Mouse (Mus musculus): ENCODE data around the gene Ntm. TPM values are rescaled to one million over a fixed set of nuclear protein-coding genes. Genes with fewer than 3 reads are reported as not detected.
A peak's percentile ranks its signal among the peaks of the same experiment; 100 is the strongest.

Ntm gene
- polyA plus RNA-seq, 1 experiment from 2014 or later, result 51.8 TPM

DNA sequence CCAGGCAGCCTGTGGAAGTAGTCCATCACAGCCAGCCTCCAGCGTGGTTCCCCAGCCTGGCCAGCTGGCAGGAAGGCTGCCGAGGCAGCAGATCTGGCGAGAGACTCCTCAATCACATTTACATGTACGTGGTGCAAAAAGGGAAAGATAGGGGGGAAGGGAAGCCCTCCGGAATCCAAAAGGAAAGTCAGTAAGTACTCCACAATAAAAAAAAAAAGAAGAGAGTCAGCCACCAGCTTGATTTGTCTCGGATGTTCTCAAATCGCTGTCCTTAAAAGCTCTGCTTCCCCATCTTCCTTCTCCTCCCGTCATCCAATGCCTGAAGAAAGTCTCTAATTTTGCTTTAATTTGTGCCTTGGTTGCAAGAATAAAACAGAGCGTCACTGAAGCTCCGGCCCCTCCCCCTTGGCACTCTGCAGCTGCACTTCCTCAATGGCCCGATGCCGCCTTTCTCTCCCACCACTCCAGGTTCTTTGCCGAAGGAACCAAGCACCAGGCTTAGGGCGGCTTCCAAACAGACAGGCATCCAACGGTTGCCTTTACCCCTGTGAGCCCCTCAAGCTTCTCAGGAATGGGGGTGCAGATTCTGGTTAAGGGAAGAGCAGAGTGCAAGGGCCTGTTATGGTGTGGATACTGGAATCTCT is 212.4 kb downstream of the Ntm start:
- H3K27ac ChIP-seq (ENCODE audit: poor library complexity, severe bottlenecking), result no peak overlapping the region
- peaks cover 12% of the 10 kb centered on the region for H3K4me1 ChIP-seq (replicated peaks)
- peak overlapping the region; percentile 70 for H3K4me2 ChIP-seq
- H3K4me3 ChIP-seq, result peak overlapping the region; percentile 37
- H3K9me3 ChIP-seq (replicated peaks), result peaks cover under 1% of the 10 kb centered on the region; the same call in 1 of the 2 replicates
- no peak overlapping the region; the same call in 1 of the 2 replicates for H3K9ac ChIP-seq
- no peaks in the 10 kb centered on the region for H3K36me3 ChIP-seq
- no peak for ATAC-seq (ENCODE audit: insufficient number of reproducible peaks, low FRiP score)
- no peaks in the 10 kb centered on the region for H3K27me3 ChIP-seq (replicated peaks)
- 19% methylated on average over 15 of the region's 15 CpGs for WGBS

DNA sequence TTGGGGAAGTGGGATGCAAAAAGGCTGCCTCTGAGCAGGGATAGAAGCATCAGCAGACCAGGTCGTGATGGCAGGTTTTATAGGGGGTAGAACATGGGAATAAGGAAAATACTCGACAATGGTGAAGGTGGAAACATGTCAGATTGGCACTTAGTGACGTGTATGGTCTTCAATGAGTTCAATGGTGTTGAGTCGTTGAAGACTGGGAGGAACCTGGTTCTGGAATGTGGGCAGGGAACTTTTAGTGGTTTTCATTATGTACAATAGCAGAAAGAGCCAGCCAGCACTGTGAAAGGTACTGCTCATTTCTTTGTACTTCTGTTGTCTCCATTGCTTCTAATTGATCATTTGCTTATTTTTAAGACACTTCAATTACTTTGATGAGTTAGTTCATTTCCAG is 214.9 kb downstream of the Ntm start:
- Histone ChIP-seq H3K27ac (ENCODE audit: poor library complexity, severe bottlenecking) (no peak overlapping the region), H3K36me3 (no peaks in the 10 kb centered on the region), H3K27me3 (replicated peaks) (no peaks in the 10 kb centered on the region), H3K4me1 (replicated peaks) (peaks cover 12% of the 10 kb centered on the region), H3K9me3 (replicated peaks) (peaks cover 2% of the 10 kb centered on the region; the same call in 1 of the 2 replicates), H3K4me3 (no peak overlapping the region), H3K9ac (no peak overlapping the region), H3K4me2 (no peak overlapping the region)
- no peak for ATAC-seq (ENCODE audit: insufficient number of reproducible peaks, low FRiP score)
- 69% methylated on average over 4 of the region's 4 CpGs for WGBS

DNA sequence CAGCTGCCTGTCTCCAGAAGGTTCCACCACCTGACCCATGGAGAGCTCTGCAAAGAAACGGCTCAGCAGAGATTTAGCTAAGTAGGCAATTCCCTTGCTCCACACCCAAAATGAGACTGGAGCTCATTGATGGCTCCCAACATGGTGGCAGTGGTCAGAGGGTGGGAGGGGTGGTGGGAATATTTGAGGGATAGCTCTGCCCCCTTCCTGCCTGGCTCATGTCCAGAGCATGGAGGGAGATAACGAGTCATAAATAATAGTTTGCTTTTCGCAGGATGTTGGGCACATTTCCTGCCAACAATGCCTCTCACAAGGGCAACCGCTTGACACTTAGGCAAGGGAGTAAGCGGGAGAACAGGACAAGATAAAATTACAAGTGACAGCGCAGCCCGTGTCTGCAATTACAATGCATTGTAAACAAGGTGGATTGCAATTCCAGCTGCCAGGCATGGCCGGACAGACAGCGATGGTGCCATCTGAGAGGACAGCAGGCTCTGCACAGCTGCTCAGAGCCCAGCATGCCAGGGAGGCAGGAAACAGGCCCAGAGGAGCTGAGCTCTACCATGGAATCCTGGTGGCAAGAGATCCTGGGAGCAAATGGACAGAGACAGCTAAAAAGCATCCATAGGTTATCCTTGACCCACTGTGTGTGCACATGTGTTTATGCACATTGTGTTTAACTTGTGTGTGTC is 224.0 kb downstream of the Ntm start:
- H3K4me2 ChIP-seq, result no peak overlapping the region
- 65% methylated on average over 9 of the region's 9 CpGs for WGBS
- ATAC-seq (ENCODE audit: insufficient number of reproducible peaks, low FRiP score), result no peak

DNA sequence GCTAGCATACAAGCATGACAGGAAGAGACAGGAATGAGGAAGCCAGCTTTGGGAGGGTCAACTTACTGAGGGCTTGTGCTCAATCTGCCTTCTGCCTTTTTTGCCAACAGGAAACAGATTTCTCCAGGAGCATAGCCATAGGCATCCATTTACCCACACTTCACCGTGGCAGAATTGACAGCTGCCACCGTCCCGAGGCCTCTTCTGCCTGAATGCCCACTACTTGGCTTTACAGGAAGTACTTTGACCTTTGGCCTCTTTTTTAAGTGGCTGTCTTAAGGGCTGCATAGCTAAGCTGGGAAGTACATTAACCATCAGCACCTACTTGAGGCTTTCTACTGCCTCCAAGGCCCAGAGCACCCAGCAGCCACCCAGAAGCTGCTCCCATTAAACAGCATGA is 226.9 kb downstream of the Ntm start:
- no peak for ATAC-seq (ENCODE audit: insufficient number of reproducible peaks, low FRiP score)
- H3K36me3 ChIP-seq, result no peaks in the 10 kb centered on the region
- H3K4me2 ChIP-seq, result no peak overlapping the region
- H3K27me3 ChIP-seq (replicated peaks), result no peaks in the 10 kb centered on the region
- H3K27ac ChIP-seq (ENCODE audit: poor library complexity, severe bottlenecking), result no peak overlapping the region
- 10% methylated on average over 3 of the region's 3 CpGs for WGBS
- no peak overlapping the region for H3K4me3 ChIP-seq
- H3K4me1 ChIP-seq (replicated peaks), result peaks cover 9% of the 10 kb centered on the region
- H3K9me3 ChIP-seq (replicated peaks), result no peaks in the 10 kb centered on the region
- no peak overlapping the region for H3K9ac ChIP-seq

More for the DNA sequence above, 224.0 kb downstream of the Ntm start:
- H3K4me3 ChIP-seq, result no peak overlapping the region
- H3K27me3 ChIP-seq (replicated peaks), result no peaks in the 10 kb centered on the region
- H3K27ac ChIP-seq (ENCODE audit: poor library complexity, severe bottlenecking), result no peak overlapping the region
- no peak overlapping the region for H3K9ac ChIP-seq
- no peaks in the 10 kb centered on the region for H3K36me3 ChIP-seq
- peaks cover 9% of the 10 kb centered on the region for H3K4me1 ChIP-seq (replicated peaks)
- no peaks in the 10 kb centered on the region for H3K9me3 ChIP-seq (replicated peaks)

DNA sequence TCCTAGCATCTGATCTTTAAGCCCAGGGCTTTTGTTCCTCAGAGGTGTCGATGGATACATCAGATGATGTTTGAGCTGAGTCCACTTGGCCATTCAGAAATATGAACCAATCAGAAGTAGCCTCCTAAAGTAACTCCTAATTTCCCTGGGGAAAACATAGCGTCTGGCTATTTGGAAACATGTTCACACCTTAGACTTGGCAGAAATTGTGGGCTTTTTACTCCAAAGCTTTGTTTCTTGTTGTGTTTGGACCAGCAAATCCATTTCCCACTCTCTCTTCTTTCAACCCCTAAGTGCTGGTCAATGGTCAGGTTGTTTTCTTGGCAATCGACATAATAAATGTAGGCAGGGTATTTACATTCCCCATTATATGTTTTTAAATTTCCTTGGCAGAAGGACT is 230.0 kb downstream of the Ntm start:
- no peak for ATAC-seq (ENCODE audit: insufficient number of reproducible peaks, low FRiP score)

DNA sequence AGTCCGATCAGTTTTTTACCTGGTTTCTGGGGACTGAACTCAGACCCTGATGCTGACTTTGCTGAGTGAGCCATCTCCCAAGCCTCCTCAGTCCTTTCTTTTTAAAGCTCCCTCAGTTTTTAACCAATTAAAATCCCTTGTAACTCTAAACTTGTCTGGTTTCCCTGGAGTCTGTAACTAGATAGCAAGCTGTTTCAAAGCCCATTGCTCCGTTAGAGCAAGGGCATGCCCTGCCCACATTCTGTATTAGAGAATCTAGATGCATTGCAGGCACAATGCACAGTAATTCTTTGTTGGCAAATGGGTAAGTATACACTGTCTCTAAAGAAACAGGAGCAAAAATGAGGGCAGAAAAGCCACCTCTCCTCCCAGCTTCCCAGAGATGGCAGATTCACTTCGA is 231.3 kb downstream of the Ntm start:
- Histone ChIP-seq H3K9ac (no peak overlapping the region), H3K4me3 (no peak overlapping the region), H3K9me3 (replicated peaks) (no peaks in the 10 kb centered on the region), H3K27ac (ENCODE audit: poor library complexity, severe bottlenecking) (no peak overlapping the region), H3K4me2 (no peak overlapping the region), H3K36me3 (no peaks in the 10 kb centered on the region), H3K4me1 (replicated peaks) (peaks cover 20% of the 10 kb centered on the region), H3K27me3 (replicated peaks) (no peaks in the 10 kb centered on the region)
- ATAC-seq (ENCODE audit: insufficient number of reproducible peaks, low FRiP score), result no peak
- WGBS, result 53% methylated on average over 3 of the region's 3 CpGs

More for the DNA sequence above, 230.0 kb downstream of the Ntm start:
- H3K27ac ChIP-seq (ENCODE audit: poor library complexity, severe bottlenecking), result no peak overlapping the region
- H3K9me3 ChIP-seq (replicated peaks), result no peaks in the 10 kb centered on the region
- H3K9ac ChIP-seq, result no peak overlapping the region
- no peak overlapping the region for H3K4me2 ChIP-seq
- WGBS, result 56% methylated on average over 3 of the region's 3 CpGs
- no peaks in the 10 kb centered on the region for H3K27me3 ChIP-seq (replicated peaks)
- H3K4me3 ChIP-seq, result no peak overlapping the region
- peaks cover 13% of the 10 kb centered on the region for H3K4me1 ChIP-seq (replicated peaks)
- no peaks in the 10 kb centered on the region for H3K36me3 ChIP-seq

DNA sequence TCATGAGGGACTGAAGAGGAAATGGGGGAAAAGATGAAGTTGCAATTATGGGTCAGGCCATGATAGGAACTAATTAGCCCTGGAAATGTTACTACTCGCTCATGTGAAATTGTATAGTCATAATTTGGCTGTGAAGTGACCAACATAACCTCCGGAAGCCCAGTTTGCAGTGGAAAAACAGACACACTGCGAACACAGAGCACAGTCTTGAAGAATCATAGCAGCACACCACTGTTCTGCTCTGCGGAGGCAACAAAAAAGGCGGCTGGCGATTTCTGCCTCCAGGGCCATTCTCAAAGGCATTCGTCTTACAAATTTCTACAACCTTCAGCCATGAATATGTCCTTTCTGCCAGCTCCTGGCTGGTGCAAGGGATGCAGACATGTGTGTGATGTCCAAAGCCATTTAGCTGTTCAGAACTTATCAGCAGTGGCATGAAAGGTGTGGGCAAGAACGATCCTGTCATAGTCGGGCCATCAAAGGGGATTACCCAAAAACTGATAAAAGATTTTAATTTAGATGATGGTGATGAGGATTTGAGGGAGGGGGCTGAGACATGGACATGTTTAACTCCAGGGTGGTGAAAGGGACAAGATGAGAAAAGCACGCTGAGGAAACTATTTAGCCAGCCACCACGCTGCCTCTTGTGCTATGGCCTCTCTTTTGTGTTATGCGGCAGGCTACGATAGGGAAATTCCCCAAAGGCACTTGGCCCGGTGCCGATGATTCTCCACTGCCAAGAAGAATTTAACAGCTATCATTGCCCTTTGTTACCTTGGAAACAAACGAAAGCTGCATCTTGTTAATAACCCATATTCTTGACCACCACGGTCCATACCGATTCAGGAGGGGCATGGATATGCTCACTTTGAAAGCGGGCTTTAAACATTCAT is 235.2 kb downstream of the Ntm start:
- Histone ChIP-seq H3K9me3 (replicated peaks) (no peaks in the 10 kb centered on the region), H3K27me3 (replicated peaks) (0 out of 2 replicates have a peak, but pooled peaks cover 7% of the 10 kb centered on the region), H3K4me1 (replicated peaks) (peaks cover 10% of the 10 kb centered on the region), H3K9ac (no peak overlapping the region), H3K4me3 (no peak overlapping the region), H3K4me2 (peak overlapping the region; percentile 4; the same call in 1 of the 2 replicates), H3K27ac (ENCODE audit: poor library complexity, severe bottlenecking) (no peak overlapping the region), H3K36me3 (no peaks in the 10 kb centered on the region)
- 65% methylated on average over 19 of the region's 19 CpGs for WGBS
- ATAC-seq (ENCODE audit: insufficient number of reproducible peaks, low FRiP score), result no peak

DNA sequence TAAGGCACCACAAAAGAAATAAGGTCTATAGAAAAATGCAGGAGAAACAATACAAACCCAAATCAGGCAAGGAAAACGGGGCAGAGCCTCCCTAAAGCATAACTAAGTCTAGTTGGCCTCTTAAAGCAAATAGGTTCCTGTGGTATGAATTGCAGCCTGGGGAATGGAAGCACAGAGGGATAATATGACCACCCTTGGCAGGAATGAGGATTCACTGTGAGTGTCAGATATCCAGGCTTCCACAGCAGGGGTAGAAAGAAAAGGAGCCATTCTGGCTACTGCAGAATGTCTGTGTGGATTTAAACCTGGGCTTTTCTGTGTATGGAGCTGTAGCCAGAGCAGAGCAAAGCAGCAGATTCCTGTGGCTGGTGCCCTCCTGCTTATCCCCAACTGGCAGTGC is 241.5 kb downstream of the Ntm start:
- ATAC-seq (ENCODE audit: insufficient number of reproducible peaks, low FRiP score), result no peak
- Histone ChIP-seq H3K4me3 (no peak overlapping the region), H3K27me3 (replicated peaks) (peaks cover 7% of the 10 kb centered on the region; the same call in 1 of the 2 replicates), H3K4me2 (no peak overlapping the region), H3K27ac (ENCODE audit: poor library complexity, severe bottlenecking) (no peak overlapping the region), H3K9me3 (replicated peaks) (no peaks in the 10 kb centered on the region), H3K4me1 (replicated peaks) (no peaks in the 10 kb centered on the region), H3K9ac (no peak overlapping the region), H3K36me3 (no peaks in the 10 kb centered on the region)
- 53% methylated on average over 1 of the region's 1 CpGs for WGBS

DNA sequence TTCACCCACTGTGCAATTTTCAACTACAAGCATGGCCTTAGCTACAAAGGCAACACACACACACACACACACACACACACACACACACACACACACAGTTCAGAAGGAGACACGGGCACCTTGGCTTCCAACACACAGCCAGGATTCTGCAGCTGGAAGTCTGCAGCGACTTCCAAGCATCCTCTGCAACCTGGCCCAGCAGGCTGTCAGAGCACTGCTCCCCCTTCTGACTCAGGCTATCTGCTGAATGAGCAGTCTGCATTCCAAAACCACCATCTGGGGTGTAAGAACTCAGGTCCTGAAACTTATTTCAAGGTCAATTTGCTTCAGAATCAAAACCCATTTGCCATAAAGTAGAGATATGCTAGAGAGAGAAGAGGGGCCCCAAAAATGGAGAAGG is 246.1 kb downstream of the Ntm start:
- H3K27me3 ChIP-seq (replicated peaks), result no peaks in the 10 kb centered on the region; the same call in 1 of the 2 replicates
- ATAC-seq (ENCODE audit: insufficient number of reproducible peaks, low FRiP score), result no peak
- H3K9me3 ChIP-seq (replicated peaks), result no peaks in the 10 kb centered on the region
- no peaks in the 10 kb centered on the region for H3K36me3 ChIP-seq
- H3K4me2 ChIP-seq, result no peak overlapping the region
- no peak overlapping the region for H3K9ac ChIP-seq
- H3K27ac ChIP-seq (ENCODE audit: poor library complexity, severe bottlenecking), result no peak overlapping the region
- WGBS, result 43% methylated on average over 2 of the region's 2 CpGs
- no peak overlapping the region for H3K4me3 ChIP-seq
- no peaks in the 10 kb centered on the region for H3K4me1 ChIP-seq (replicated peaks)

DNA sequence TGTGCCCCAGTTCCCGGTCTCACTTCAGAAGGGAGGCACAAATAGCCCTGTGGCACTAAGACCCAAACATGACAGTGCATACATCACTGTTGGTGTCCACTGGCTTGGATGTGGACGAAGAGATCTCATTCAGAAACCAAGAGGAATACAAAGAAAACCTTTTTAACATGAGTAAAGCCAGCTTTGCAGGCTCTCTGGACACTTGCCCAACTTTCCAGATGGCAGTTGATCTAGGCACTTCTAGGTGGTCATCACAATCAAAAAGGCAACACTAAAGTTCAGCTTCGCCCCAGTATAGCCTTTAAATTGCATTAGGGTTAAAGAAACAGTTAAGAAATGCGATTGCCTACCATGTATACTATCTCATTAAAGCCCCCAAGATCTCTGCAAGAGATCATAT is 264.7 kb downstream of the Ntm start:
- Histone ChIP-seq H3K4me2 (no peak overlapping the region), H3K9ac (no peak overlapping the region), H3K9me3 (replicated peaks) (no peaks in the 10 kb centered on the region), H3K27me3 (replicated peaks) (no peaks in the 10 kb centered on the region), H3K27ac (ENCODE audit: poor library complexity, severe bottlenecking) (no peak overlapping the region), H3K4me3 (no peak overlapping the region), H3K36me3 (no peaks in the 10 kb centered on the region), H3K4me1 (replicated peaks) (no peaks in the 10 kb centered on the region)
- 73% methylated on average over 4 of the region's 4 CpGs for WGBS
- no peak for ATAC-seq (ENCODE audit: insufficient number of reproducible peaks, low FRiP score)

DNA sequence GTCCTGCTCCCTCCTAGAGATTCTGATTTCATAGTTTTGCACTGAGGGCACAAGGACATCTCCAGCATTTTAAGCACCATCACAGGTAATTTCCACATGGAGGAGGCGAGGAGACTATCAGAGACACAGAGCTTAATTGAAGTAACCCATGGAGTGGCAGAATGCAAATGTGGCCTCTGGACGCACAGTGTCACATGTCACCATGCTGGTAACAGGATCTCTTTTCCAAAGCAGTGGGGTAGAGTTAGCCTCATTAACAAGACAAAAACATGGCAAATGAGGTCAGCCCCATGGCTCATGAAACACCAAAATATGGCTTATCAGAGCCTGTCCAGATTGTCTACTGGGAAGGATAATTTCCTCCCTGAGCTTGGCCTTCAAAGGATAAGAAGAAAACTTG is 268.8 kb downstream of the Ntm start:
- Histone ChIP-seq H3K27me3 (replicated peaks) (no peaks in the 10 kb centered on the region), H3K9ac (no peak overlapping the region), H3K4me1 (replicated peaks) (no peaks in the 10 kb centered on the region), H3K4me2 (no peak overlapping the region), H3K36me3 (no peaks in the 10 kb centered on the region), H3K4me3 (no peak overlapping the region), H3K27ac (ENCODE audit: poor library complexity, severe bottlenecking) (no peak overlapping the region), H3K9me3 (replicated peaks) (no peaks in the 10 kb centered on the region)
- 54% methylated on average over 2 of the region's 2 CpGs for WGBS
- no peak for ATAC-seq (ENCODE audit: insufficient number of reproducible peaks, low FRiP score)
